Mouse (Mus musculus): Measurements from ENCODE around the gene 4930562C15Rik. TPM values are rescaled to one million over a fixed set of nuclear protein-coding genes. Genes with fewer than 3 reads are reported as not detected.

4930562C15Rik gene
- total RNA-seq, 1 experiment = 0.09 TPM

- H3K27ac ChIP-seq (ENCODE audit: insufficient read depth, low read depth, low read length, poor library complexity, severe bottlenecking) = no peak overlapping the region
- in situ Hi-C loops (cut with MboI; ENCODE audit: low sequenced_read_pairs in 2 of 2, unreplicated experiment in 2 of 2) = no loop called here
Observed at GRCm38 (mm10) chr16:4871926-4872325, 36.7 kb downstream of the 4930562C15Rik start.

DNA sequence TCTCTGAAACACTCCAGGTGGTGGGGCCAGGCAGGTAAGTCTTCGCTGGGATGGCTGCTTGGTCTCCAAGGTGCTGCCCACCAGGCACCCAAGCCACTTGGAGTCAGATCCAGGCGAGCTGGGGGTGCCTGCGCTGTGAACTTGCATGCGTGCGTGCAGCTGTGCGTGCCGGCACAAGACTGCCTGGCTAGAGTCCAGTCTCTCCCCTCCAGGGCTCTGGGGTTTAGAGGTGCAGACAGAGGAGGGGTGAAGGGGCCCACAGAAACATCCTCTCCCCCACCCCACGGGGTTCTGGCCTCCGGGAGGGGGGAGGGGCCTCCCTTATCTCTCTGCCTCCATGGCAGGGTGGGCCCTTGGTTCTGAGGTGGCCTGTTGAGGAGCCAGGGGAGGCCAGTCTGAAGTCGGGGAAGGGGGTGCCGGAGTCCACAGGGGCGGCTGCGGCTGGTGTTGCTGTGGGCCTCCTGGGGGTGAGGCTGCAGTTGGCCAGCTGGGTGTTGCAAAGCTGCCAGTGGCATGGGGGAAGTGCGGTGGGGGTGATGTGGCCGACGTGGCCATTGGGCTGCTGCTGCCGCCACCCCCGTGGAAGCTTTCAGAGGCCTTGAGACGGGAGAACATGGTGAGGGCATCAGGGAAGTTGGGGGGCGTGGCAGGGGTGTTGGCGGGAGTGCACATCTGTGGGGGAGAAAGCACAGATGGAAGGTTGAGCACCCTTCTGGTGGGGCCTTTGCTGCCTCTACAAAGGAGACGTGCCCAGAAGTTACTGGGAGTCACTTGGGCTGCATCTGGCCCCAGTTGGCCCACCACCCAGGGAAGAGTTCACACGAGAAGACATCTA lies 40.2 kb downstream of the 4930562C15Rik start:
- TF ChIP-seq ZC3H11A (IDR thresholded peaks at IDR 0.05; ENCODE audit: borderline replicate concordance, low read depth, low read length) (no peak), MAFK (IDR thresholded peaks at IDR 0.05; ENCODE audit: insufficient read depth, low read depth, low read length) (no peak), ZNF384 (IDR thresholded peaks at IDR 0.05; ENCODE audit: low read depth, low read length) (no peak), CHD2 (IDR thresholded peaks at IDR 0.05; ENCODE audit: low read depth, low read length) (no peak), HCFC1 (IDR thresholded peaks at IDR 0.05; ENCODE audit: borderline replicate concordance, insufficient read depth, low read length) (no peak)
- H3K9me3 ChIP-seq (ENCODE audit: control insufficient read depth, insufficient read depth, low read depth, low read length) = no peaks in the 10 kb centered on the region
- in situ Hi-C loops (cut with MboI; ENCODE audit: low sequenced_read_pairs in 2 of 2, unreplicated experiment in 2 of 2) = no loop called here
- H3K4me3 ChIP-seq (ENCODE audit: insufficient read depth in 1 of 2, low read depth in 1 of 2, low read length in 2 of 2, poor library complexity in 1 of 2, severe bottlenecking in 1 of 2) = no peak overlapping the region
- peaks cover 38% of the 10 kb centered on the region for H3K36me3 ChIP-seq (ENCODE audit: control insufficient read depth, insufficient read depth, low read length, poor library complexity, severe bottlenecking)
- peaks cover 0 to 15% of the 10 kb centered on the region in 2 experiments; a peak in 1 of 4 replicates for H3K4me1 ChIP-seq (ENCODE audit: control insufficient read depth in 2 of 2, insufficient read depth in 2 of 2, low read length in 2 of 2, poor library complexity in 1 of 2)
- H3K27ac ChIP-seq (ENCODE audit: insufficient read depth, low read depth, low read length, poor library complexity, severe bottlenecking) = no peak overlapping the region
- H3K9ac ChIP-seq (ENCODE audit: insufficient read depth, low read depth, low read length, poor library complexity, severe bottlenecking) = no peak overlapping the region
- DNase-seq (ENCODE audit: low read depth, low spot score) = no peak

More at GRCm38 (mm10) chr16:4871926-4872325, 36.7 kb downstream of the 4930562C15Rik start:
- H3K36me3 ChIP-seq (ENCODE audit: control insufficient read depth, insufficient read depth, low read length, poor library complexity, severe bottlenecking) = peaks cover 35% of the 10 kb centered on the region
- no peaks in the 10 kb centered on the region for H3K9me3 ChIP-seq (ENCODE audit: control insufficient read depth, insufficient read depth, low read depth, low read length)
- TF ChIP-seq HCFC1 (IDR thresholded peaks at IDR 0.05; ENCODE audit: borderline replicate concordance, insufficient read depth, low read length) = no peak
- no peak for TF ChIP-seq ZNF384 (IDR thresholded peaks at IDR 0.05; ENCODE audit: low read depth, low read length)
- peak; percentile 8; the same call in 1 of the 2 replicates for TF ChIP-seq MAFK (IDR thresholded peaks at IDR 0.05; ENCODE audit: insufficient read depth, low read depth, low read length)
- H3K4me3 ChIP-seq (ENCODE audit: insufficient read depth in 1 of 2, low read depth in 1 of 2, low read length in 2 of 2, poor library complexity in 1 of 2, severe bottlenecking in 1 of 2) = no peak overlapping the region
- DNase-seq (ENCODE audit: low read depth, low spot score) = no peak
- peaks cover 0 to 7% of the 10 kb centered on the region in 2 experiments; a peak in 1 of 4 replicates for H3K4me1 ChIP-seq (ENCODE audit: control insufficient read depth in 2 of 2, insufficient read depth in 2 of 2, low read length in 2 of 2, poor library complexity in 1 of 2)
- H3K9ac ChIP-seq (ENCODE audit: insufficient read depth, low read depth, low read length, poor library complexity, severe bottlenecking) = no peak overlapping the region

GRCm38 (mm10) chr16:4876033-4876680 lies 40.9 kb downstream of the 4930562C15Rik start:
- Histone ChIP-seq H3K9me3 (ENCODE audit: control insufficient read depth, insufficient read depth, low read depth, low read length) (no peaks in the 10 kb centered on the region), H3K27ac (ENCODE audit: insufficient read depth, low read depth, low read length, poor library complexity, severe bottlenecking) (no peak overlapping the region), H3K4me3 (ENCODE audit: insufficient read depth in 1 of 2, low read depth in 1 of 2, low read length in 2 of 2, poor library complexity in 1 of 2, severe bottlenecking in 1 of 2) (no peak overlapping the region), H3K36me3 (ENCODE audit: control insufficient read depth, insufficient read depth, low read length, poor library complexity, severe bottlenecking) (peaks cover 35% of the 10 kb centered on the region), H3K9ac (ENCODE audit: insufficient read depth, low read depth, low read length, poor library complexity, severe bottlenecking) (no peak overlapping the region), H3K4me1 (ENCODE audit: control insufficient read depth in 2 of 2, insufficient read depth in 2 of 2, low read length in 2 of 2, poor library complexity in 1 of 2) (peaks cover 0 to 15% of the 10 kb centered on the region in 2 experiments; a peak in 1 of 4 replicates)
- TF ChIP-seq ZNF384 (IDR thresholded peaks at IDR 0.05; ENCODE audit: low read depth, low read length) (no peak), MAFK (IDR thresholded peaks at IDR 0.05; ENCODE audit: insufficient read depth, low read depth, low read length) (no peak), CHD2 (IDR thresholded peaks at IDR 0.05; ENCODE audit: low read depth, low read length) (no peak), ZC3H11A (IDR thresholded peaks at IDR 0.05; ENCODE audit: borderline replicate concordance, low read depth, low read length) (no peak), HCFC1 (IDR thresholded peaks at IDR 0.05; ENCODE audit: borderline replicate concordance, insufficient read depth, low read length) (no peak)
- no peak for DNase-seq (ENCODE audit: low read depth, low spot score)
- in situ Hi-C loops (cut with MboI; ENCODE audit: low sequenced_read_pairs in 2 of 2, unreplicated experiment in 2 of 2) = no loop called here

- Histone ChIP-seq H3K9ac (ENCODE audit: insufficient read depth, low read depth, low read length, poor library complexity, severe bottlenecking) (no peak overlapping the region), H3K4me3 (ENCODE audit: insufficient read depth in 1 of 2, low read depth in 1 of 2, low read length in 2 of 2, poor library complexity in 1 of 2, severe bottlenecking in 1 of 2) (no peak overlapping the region)
- in situ Hi-C loops (cut with MboI; ENCODE audit: low sequenced_read_pairs in 2 of 2, unreplicated experiment in 2 of 2) = no loop called here
Observed at GRCm38 (mm10) chr16:4877195-4877594, 42.0 kb downstream of the 4930562C15Rik start.

More at GRCm38 (mm10) chr16:4877195-4877594, 42.0 kb downstream of the 4930562C15Rik start:
- H3K27ac ChIP-seq (ENCODE audit: insufficient read depth, low read depth, low read length, poor library complexity, severe bottlenecking) = no peak overlapping the region
- H3K9me3 ChIP-seq (ENCODE audit: control insufficient read depth, insufficient read depth, low read depth, low read length) = no peaks in the 10 kb centered on the region
- no peak for TF ChIP-seq HCFC1 (IDR thresholded peaks at IDR 0.05; ENCODE audit: borderline replicate concordance, insufficient read depth, low read length)
- TF ChIP-seq ZC3H11A (IDR thresholded peaks at IDR 0.05; ENCODE audit: borderline replicate concordance, low read depth, low read length) = no peak
- TF ChIP-seq ZNF384 (IDR thresholded peaks at IDR 0.05; ENCODE audit: low read depth, low read length) = no peak
- no peak for TF ChIP-seq MAFK (IDR thresholded peaks at IDR 0.05; ENCODE audit: insufficient read depth, low read depth, low read length)
- no peak for TF ChIP-seq CHD2 (IDR thresholded peaks at IDR 0.05; ENCODE audit: low read depth, low read length)
- no peak for DNase-seq (ENCODE audit: low read depth, low spot score)
- peaks cover 35% of the 10 kb centered on the region for H3K36me3 ChIP-seq (ENCODE audit: control insufficient read depth, insufficient read depth, low read length, poor library complexity, severe bottlenecking)
- peaks cover 2 to 22% of the 10 kb centered on the region in 2 experiments; a peak in 2 of 4 replicates for H3K4me1 ChIP-seq (ENCODE audit: control insufficient read depth in 2 of 2, insufficient read depth in 2 of 2, low read length in 2 of 2, poor library complexity in 1 of 2)

All from ES-E14 (cell line).